Mouse (Mus musculus) liver, embryonic 16.5 days (tissue): ENCODE measurements around the gene Ephb2. TPM values are rescaled to one million over a fixed set of nuclear protein-coding genes. Genes with fewer than 3 reads are reported as not detected.

Experiments used
- ATAC-seq: fragments of 200-750 bp; cut with Nextera tagmentation; 2 replicates; pipeline ENCODE4 v1.8.0; 2017; ENCODE audit warnings: low read depth, mild to moderate bottlenecking, moderate number of reproducible peaks, moderate library complexity
- H3K27ac ChIP-seq: fragments of 300-500 bp; sonication (generic); 2 replicates; pipeline ENCODE4 v1.5.1; 2014; ENCODE audit warnings: mild to moderate bottlenecking, low read length
- H3K27me3 ChIP-seq: fragments of 300-500 bp; sonication (generic); 2 replicates; pipeline ENCODE4 v1.6.1; 2014; ENCODE audit warnings: low read depth, low read length, mixed read lengths; ENCODE audit not compliant: control insufficient read depth, insufficient read depth
- H3K36me3 ChIP-seq: fragments of 300-500 bp; sonication (generic); 2 replicates; pipeline ENCODE4 v1.6.1; 2014; ENCODE audit warnings: mild to moderate bottlenecking; ENCODE audit not compliant: control insufficient read depth, insufficient read depth
- H3K4me1 ChIP-seq: fragments of 300-500 bp; sonication (generic); 2 replicates; pipeline ENCODE4 v1.6.1; 2014; ENCODE audit warnings: low read depth, low read length, mixed read lengths; ENCODE audit not compliant: control insufficient read depth
- H3K4me2 ChIP-seq: fragments of 300-500 bp; sonication (generic); 2 replicates; pipeline ENCODE4 v1.6.1; 2014; ENCODE audit warnings: low read depth, low read length, mixed read lengths
- H3K4me3 ChIP-seq: fragments of 300-500 bp; sonication (generic); 2 replicates; pipeline ENCODE4 v1.5.1; 2014; ENCODE audit warnings: low read depth, mild to moderate bottlenecking, low read length
- H3K9ac ChIP-seq: fragments of 300-500 bp; sonication (generic); 2 replicates; pipeline ENCODE4 v1.6.1; 2014; ENCODE audit warnings: low read depth, low read length
- H3K9me3 ChIP-seq: fragments of 300-500 bp; sonication (generic); replicated peaks from 2 replicates; pipeline ENCODE4 v1.6.1; 2016; ENCODE audit warnings: low read length; ENCODE audit not compliant: control insufficient read depth
- WGBS: fragments of 180-500 bp; shearing (Covaris S2); extraction: QIAGEN DNeasy Blood & Tissue Kit; methylation state at CpG from one replicate; pipeline ENCODE4 v1.1.7; 2014; ENCODE audit not compliant: insufficient replicate concordance; 5-methylcytosine and 5-hydroxymethylcytosine counted together
- polyA plus RNA-seq: library from polyadenylated mRNA; unstranded; fragments of >200 nt; fragmentation: Nextera tagmentation; extraction: Ambion mirVana; gene quantifications from 2 replicates; pipeline ENCODE4 v1.2.1, GENCODE M21; 2015

Gene Ephb2
- polyA plus RNA-seq, 1 experiment from 2014 or later, result 0.18 TPM

- Histone ChIP-seq H3K9me3 (0 out of 2 replicates have a peak, but pooled peaks cover 2% of the 10 kb centered on the region), H3K4me2 (no peak overlapping the region), H3K4me1 (no peaks in the 10 kb centered on the region), H3K4me3 (no peak overlapping the region), H3K27me3 (no peaks in the 10 kb centered on the region), H3K9ac (no peak overlapping the region), H3K36me3 (no peaks in the 10 kb centered on the region), H3K27ac (no peak overlapping the region)
- ATAC-seq, result no peak
- 51% methylated on average over 17 of the region's 17 CpGs for WGBS
Observed at GRCm38 (mm10) chr4:136770718-136771117, 65.1 kb downstream of the Ephb2 start.

- Histone ChIP-seq H3K36me3 (no peaks in the 10 kb centered on the region), H3K9ac (no peak overlapping the region), H3K27ac (no peak overlapping the region), H3K4me2 (no peak overlapping the region), H3K4me3 (no peak overlapping the region), H3K9me3 (0 out of 2 replicates have a peak, but pooled peaks cover 2% of the 10 kb centered on the region), H3K27me3 (no peaks in the 10 kb centered on the region), H3K4me1 (no peaks in the 10 kb centered on the region)
- no peak for ATAC-seq
- WGBS, result 74% methylated on average over 3 of the region's 3 CpGs
Observed at GRCm38 (mm10) chr4:136768499-136768898, 67.3 kb downstream of the Ephb2 start.

GRCm38 (mm10) chr4:136765080-136765479 is 70.7 kb downstream of the Ephb2 start:
- ATAC-seq, result no peak
- H3K9me3 ChIP-seq, result 0 out of 2 replicates have a peak, but pooled peaks cover 2% of the 10 kb centered on the region
- no peak overlapping the region for H3K4me2 ChIP-seq
- no peak overlapping the region for H3K4me3 ChIP-seq
- no peak overlapping the region for H3K27ac ChIP-seq
- H3K9ac ChIP-seq, result no peak overlapping the region
- 41% methylated on average over 7 of the region's 7 CpGs for WGBS
- no peaks in the 10 kb centered on the region for H3K4me1 ChIP-seq
- H3K36me3 ChIP-seq, result no peaks in the 10 kb centered on the region
- H3K27me3 ChIP-seq, result no peaks in the 10 kb centered on the region

GRCm38 (mm10) chr4:136763349-136763748 is 72.4 kb downstream of the Ephb2 start:
- no peak overlapping the region for H3K4me3 ChIP-seq
- no peak for ATAC-seq
- 45% methylated on average over 5 of the region's 5 CpGs for WGBS

DNA sequence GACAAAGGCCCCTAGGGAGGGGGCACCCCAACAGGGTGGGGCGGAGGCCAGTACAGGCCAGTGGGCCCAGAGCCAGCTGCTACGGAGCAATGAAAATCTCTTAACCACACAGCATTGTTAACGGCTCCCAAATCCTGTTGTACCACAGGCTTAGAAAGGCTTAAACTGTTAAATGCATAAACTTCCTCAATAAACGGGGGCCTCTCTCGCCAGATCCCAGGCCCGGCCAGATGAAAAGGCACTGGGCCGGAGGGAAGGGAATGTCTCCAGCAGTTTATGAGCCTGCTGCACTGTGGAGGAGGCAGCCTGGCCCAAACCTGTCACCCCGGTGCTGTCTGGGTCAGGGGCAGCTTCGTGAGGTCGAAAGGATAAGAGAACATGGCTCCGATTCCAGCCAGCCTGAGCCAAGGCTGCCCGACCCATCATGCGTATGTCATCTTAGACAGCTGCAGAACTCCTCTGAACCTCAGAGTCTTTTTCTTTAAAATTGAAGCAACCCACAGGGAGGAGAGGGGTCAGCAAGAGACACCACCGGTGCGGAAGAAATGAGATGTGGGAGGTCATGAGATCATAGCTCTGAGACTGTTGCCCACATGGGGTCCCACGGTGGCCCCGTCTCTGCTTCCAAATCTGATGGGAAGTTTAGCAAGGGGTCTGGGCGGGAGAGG is 73.9 kb downstream of the Ephb2 start:
- 55% methylated on average over 18 of the region's 18 CpGs for WGBS
- no peak overlapping the region for H3K4me3 ChIP-seq
- H3K4me2 ChIP-seq, result no peak overlapping the region
- ATAC-seq, result no peak
- H3K27me3 ChIP-seq, result no peaks in the 10 kb centered on the region
- no peaks in the 10 kb centered on the region for H3K4me1 ChIP-seq
- H3K36me3 ChIP-seq, result no peaks in the 10 kb centered on the region
- no peak overlapping the region for H3K9ac ChIP-seq
- H3K27ac ChIP-seq, result no peak overlapping the region
- no peaks in the 10 kb centered on the region for H3K9me3 ChIP-seq

More at GRCm38 (mm10) chr4:136763349-136763748, 72.4 kb downstream of the Ephb2 start:
- Histone ChIP-seq H3K27ac (no peak overlapping the region), H3K9ac (no peak overlapping the region), H3K9me3 (0 out of 2 replicates have a peak, but pooled peaks cover under 1% of the 10 kb centered on the region), H3K4me2 (no peak overlapping the region), H3K36me3 (no peaks in the 10 kb centered on the region), H3K4me1 (no peaks in the 10 kb centered on the region), H3K27me3 (no peaks in the 10 kb centered on the region)

DNA sequence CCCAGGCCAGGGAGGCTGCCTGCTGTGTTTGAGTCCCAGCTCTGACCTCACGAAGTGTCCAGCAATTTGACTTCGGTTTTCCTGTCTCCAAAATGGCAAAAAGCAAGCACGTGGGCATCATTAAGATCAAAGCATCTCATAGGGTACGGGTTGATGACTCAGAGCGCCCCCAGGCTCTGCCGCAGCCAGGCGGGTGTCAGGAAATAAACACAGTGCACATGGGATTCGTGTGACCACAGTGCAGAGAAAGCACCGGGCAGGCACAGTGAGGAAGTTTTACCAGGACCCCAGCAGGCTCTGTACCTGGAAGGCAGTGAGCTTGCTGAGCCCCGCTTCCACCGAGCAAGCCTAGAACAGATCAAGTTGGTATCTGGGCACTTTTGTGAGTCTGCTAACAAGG is 74.9 kb downstream of the Ephb2 start:
- H3K4me3 ChIP-seq, result no peak overlapping the region
- H3K36me3 ChIP-seq, result no peaks in the 10 kb centered on the region
- H3K27ac ChIP-seq, result no peak overlapping the region
- H3K4me1 ChIP-seq, result no peaks in the 10 kb centered on the region
- H3K9me3 ChIP-seq, result no peaks in the 10 kb centered on the region
- ATAC-seq, result no peak
- 28% methylated on average over 11 of the region's 11 CpGs for WGBS
- H3K4me2 ChIP-seq, result no peak overlapping the region
- no peak overlapping the region for H3K9ac ChIP-seq
- H3K27me3 ChIP-seq, result peaks cover under 1% of the 10 kb centered on the region

- Histone ChIP-seq H3K9ac (no peak overlapping the region), H3K36me3 (no peaks in the 10 kb centered on the region), H3K27ac (no peak overlapping the region), H3K4me1 (no peaks in the 10 kb centered on the region; the same call in 1 of the 2 replicates), H3K4me3 (no peak overlapping the region), H3K27me3 (peaks cover 14% of the 10 kb centered on the region), H3K9me3 (no peaks in the 10 kb centered on the region), H3K4me2 (no peak overlapping the region)
- 48% methylated on average over 4 of the region's 4 CpGs for WGBS
- ATAC-seq, result no peak
Observed at GRCm38 (mm10) chr4:136757096-136757495, 78.7 kb downstream of the Ephb2 start.

GRCm38 (mm10) chr4:136756486-136756885 is 79.3 kb downstream of the Ephb2 start:
- no peak for ATAC-seq
- Histone ChIP-seq H3K27ac (no peak overlapping the region), H3K4me3 (no peak overlapping the region), H3K27me3 (peaks cover 14% of the 10 kb centered on the region), H3K36me3 (no peaks in the 10 kb centered on the region), H3K4me1 (no peaks in the 10 kb centered on the region; the same call in 1 of the 2 replicates), H3K9me3 (no peaks in the 10 kb centered on the region), H3K9ac (no peak overlapping the region), H3K4me2 (no peak overlapping the region)
- WGBS, result 52% methylated on average over 6 of the region's 6 CpGs

GRCm38 (mm10) chr4:136755364-136755811 is 80.4 kb downstream of the Ephb2 start:
- WGBS, result 1% methylated on average over 30 of the region's 31 CpGs
- Histone ChIP-seq H3K9ac (no peak overlapping the region), H3K36me3 (no peaks in the 10 kb centered on the region), H3K27ac (no peak overlapping the region), H3K4me2 (peak overlapping the region; percentile 26), H3K4me1 (no peaks in the 10 kb centered on the region; the same call in 1 of the 2 replicates), H3K9me3 (no peaks in the 10 kb centered on the region), H3K27me3 (peaks cover 14% of the 10 kb centered on the region), H3K4me3 (peak overlapping the region; percentile 0; the same call in 1 of the 2 replicates)
- ATAC-seq, result no peak
